Mouse (Mus musculus) lung, adult 2 months (tissue): ENCODE data around the gene Pnkp.

ENCODE experiments used
- CTCF ChIP-seq: fragments of 200-500 bp; IDR thresholded peaks from 2 replicates; pipeline ENCODE4 v1.5.1; 2011; ENCODE audit warnings: mild to moderate bottlenecking, low read length, control low read depth; ENCODE audit not compliant: insufficient read depth
- POLR2A ChIP-seq: fragments of 200-500 bp; IDR thresholded peaks from 2 replicates; pipeline ENCODE4 v1.6.1; 2011; ENCODE audit warnings: low read depth, mild to moderate bottlenecking, control low read depth, low read length, borderline replicate concordance; ENCODE audit errors: extremely low read depth

DNA sequence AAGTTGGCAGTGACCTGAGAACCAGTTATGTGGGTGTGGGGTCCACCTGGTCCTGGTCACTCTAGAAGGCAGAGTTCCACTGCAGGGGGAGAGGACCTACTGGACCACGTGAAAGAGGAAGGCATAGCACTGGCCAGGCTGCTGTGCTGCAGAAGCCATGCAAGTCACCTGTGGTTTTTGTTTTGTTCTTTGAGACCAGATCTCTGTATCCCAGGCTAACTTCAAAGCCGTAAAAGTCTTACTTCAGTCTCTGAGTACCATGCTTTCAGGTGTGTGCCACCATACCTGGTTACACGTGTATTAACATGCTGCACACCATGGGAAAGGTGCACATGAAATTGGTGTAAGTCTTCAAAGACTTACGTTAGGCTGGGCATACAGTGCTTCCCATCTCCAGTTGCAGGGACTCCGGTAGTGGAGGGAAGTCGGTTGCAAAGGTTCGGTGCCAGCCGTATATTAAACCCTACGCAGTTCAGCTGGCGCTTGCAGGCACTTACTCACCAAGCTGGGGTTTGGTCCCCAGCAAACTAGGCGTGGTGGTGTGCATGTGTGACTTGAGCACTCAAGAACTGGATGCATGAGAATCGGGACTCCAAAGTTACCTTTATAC lies 5.2 kb upstream of the Pnkp start:
- TF ChIP-seq POLR2A (no peak), CTCF (no peak)
